Mouse (Mus musculus): Measurements from ENCODE around the gene Ly6g6d. TPM values are rescaled to one million over a fixed set of nuclear protein-coding genes. Genes with fewer than 3 reads are reported as not detected.

Ly6g6d gene
- polyA plus RNA-seq, 1 experiment = 1.8 TPM

DNA sequence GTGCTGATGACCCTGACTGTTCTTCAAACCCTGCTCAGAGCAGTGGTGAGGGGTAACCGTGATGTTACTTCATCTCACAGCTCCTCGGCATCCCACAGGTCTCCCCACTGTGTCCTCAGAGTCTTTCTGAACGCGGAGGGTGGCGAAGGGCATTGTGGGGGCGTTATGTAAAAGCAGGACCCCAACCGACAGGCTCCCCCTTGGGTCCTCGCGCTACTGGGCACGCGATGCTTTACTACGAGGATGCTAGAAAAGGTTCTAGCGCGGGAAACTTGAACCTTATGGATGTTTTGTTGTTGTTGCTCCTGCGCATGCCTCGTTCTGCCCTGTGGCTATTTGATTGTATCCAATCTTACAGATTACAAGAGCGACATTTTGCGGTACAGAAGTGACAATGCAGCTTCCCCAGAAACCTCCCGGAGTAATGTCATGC lies 44.0 kb upstream of the Ly6g6d start, which contains the start of gene Csnk2b:
Csnk2b (minus strand) TSS at position 183 of the 433 bp plus-strand sequence.
- peaks cover 19% of the 10 kb centered on the region for H3K36me3 ChIP-seq (ENCODE audit: control insufficient read depth, insufficient read depth, low read length)
- no peak for TF ChIP-seq POLR2A (IDR thresholded peaks at IDR 0.05; ENCODE audit: low read depth, low read length)
- TF ChIP-seq CTCF (IDR thresholded peaks at IDR 0.05; ENCODE audit: extremely low read depth, insufficient read depth, insufficient read length, insufficient replicate concordance) = no peak
- H3K4me1 ChIP-seq (ENCODE audit: control insufficient read depth, insufficient read depth, insufficient read length) = peaks cover 9% of the 10 kb centered on the region
- no peak for DNase-seq (ENCODE audit: low read depth in 1 of 2, low spot score in 2 of 2)
- H3K27me3 ChIP-seq (ENCODE audit: control insufficient read depth, insufficient read depth, low read length) = no peaks in the 10 kb centered on the region
- H3K4me3 ChIP-seq (ENCODE audit: extremely low read depth, insufficient read depth, insufficient read length) = peak within 1 kb of the TSS; percentile 99
- WGBS = 1% methylated on average over 19 of the region's 19 CpGs
- H3K27ac ChIP-seq (ENCODE audit: insufficient read depth, low read length) = peak within 1 kb of the TSS; percentile 79

GRCm38 (mm10) chr17:35121143-35121799 lies 43.4 kb upstream of the Ly6g6d start, which contains the start of gene Gpank1:
Gene Gpank1, plus strand, starts transcription at chr17:35121455.
- peak; percentile 96 to 97 for DNase-seq (ENCODE audit: low read depth in 1 of 2, low spot score in 2 of 2)
- Histone ChIP-seq H3K36me3 (ENCODE audit: control insufficient read depth, insufficient read depth, low read length) (peaks cover 21% of the 10 kb centered on the region), H3K4me3 (ENCODE audit: extremely low read depth, insufficient read depth, insufficient read length) (peak within 1 kb of the TSS; percentile 99), H3K4me1 (ENCODE audit: control insufficient read depth, insufficient read depth, insufficient read length) (peaks cover 8% of the 10 kb centered on the region), H3K27ac (ENCODE audit: insufficient read depth, low read length) (peak within 1 kb of the TSS; percentile 79), H3K27me3 (ENCODE audit: control insufficient read depth, insufficient read depth, low read length) (no peaks in the 10 kb centered on the region)
- TF ChIP-seq CTCF (IDR thresholded peaks at IDR 0.05; ENCODE audit: extremely low read depth, insufficient read depth, insufficient read length, insufficient replicate concordance) (no peak), POLR2A (IDR thresholded peaks at IDR 0.05; ENCODE audit: low read depth, low read length) (peak; percentile 34; the same call in 1 of the 2 replicates)
- under 1% methylated on average over 49 of the region's 50 CpGs for WGBS

DNA sequence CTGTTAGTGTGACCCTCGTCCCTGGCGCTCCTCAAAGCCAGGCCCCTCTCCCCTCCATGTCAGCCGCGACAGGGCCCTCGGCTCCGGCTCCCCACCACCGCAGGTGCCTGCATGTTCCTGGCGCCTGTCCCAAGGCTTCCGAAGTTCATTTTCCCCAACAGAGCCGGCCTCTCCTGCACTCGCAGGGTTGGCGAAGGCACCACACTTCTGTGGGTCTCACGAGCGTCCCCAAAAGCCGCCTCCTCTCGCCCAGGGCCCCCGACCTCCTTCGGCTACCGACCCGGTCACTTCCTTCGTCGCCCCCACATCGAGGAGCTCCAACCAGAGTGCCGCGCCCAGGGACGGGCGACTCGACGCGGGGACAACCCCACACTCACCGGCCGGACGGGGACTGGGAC lies 42.9 kb upstream of the Ly6g6d start:
- no peak for DNase-seq (ENCODE audit: low read depth in 1 of 2, low spot score in 2 of 2)
- Histone ChIP-seq H3K27me3 (ENCODE audit: control insufficient read depth, insufficient read depth, low read length) (no peaks in the 10 kb centered on the region), H3K4me1 (ENCODE audit: control insufficient read depth, insufficient read depth, insufficient read length) (peaks cover 8% of the 10 kb centered on the region), H3K4me3 (ENCODE audit: extremely low read depth, insufficient read depth, insufficient read length) (peak overlapping the region; percentile 99), H3K36me3 (ENCODE audit: control insufficient read depth, insufficient read depth, low read length) (peaks cover 23% of the 10 kb centered on the region), H3K27ac (ENCODE audit: insufficient read depth, low read length) (peak overlapping the region; percentile 76)
- WGBS = under 1% methylated on average over 33 of the region's 33 CpGs
- no peak for TF ChIP-seq POLR2A (IDR thresholded peaks at IDR 0.05; ENCODE audit: low read depth, low read length)
- no peak for TF ChIP-seq CTCF (IDR thresholded peaks at IDR 0.05; ENCODE audit: extremely low read depth, insufficient read depth, insufficient read length, insufficient replicate concordance)

- peak in 1 of 2 experiments; percentile 46 for DNase-seq (ENCODE audit: low read depth in 1 of 2, low spot score in 2 of 2)
- WGBS = 76% methylated on average over 8 of the region's 8 CpGs
- Histone ChIP-seq H3K36me3 (ENCODE audit: control insufficient read depth, insufficient read depth, low read length) (peaks cover 18% of the 10 kb centered on the region), H3K4me3 (ENCODE audit: extremely low read depth, insufficient read depth, insufficient read length) (no peak within 1 kb of the TSS), H3K27ac (ENCODE audit: insufficient read depth, low read length) (no peak within 1 kb of the TSS), H3K4me1 (ENCODE audit: control insufficient read depth, insufficient read depth, insufficient read length) (peaks cover 2% of the 10 kb centered on the region; the same call in 1 of the 2 replicates), H3K27me3 (ENCODE audit: control insufficient read depth, insufficient read depth, low read length) (no peaks in the 10 kb centered on the region)
- peak; percentile 43; the same call in 1 of the 2 replicates for TF ChIP-seq CTCF (IDR thresholded peaks at IDR 0.05; ENCODE audit: extremely low read depth, insufficient read depth, insufficient read length, insufficient replicate concordance)
- no peak for TF ChIP-seq POLR2A (IDR thresholded peaks at IDR 0.05; ENCODE audit: low read depth, low read length)
These were observed 37.5 kb upstream of the Ly6g6d start, which contains the start of gene Ly6g5b for GRCm38 (mm10) chr17:35115046-35116019. Gene Ly6g5b, minus strand, starts transcription at chr17:35115428.

DNA sequence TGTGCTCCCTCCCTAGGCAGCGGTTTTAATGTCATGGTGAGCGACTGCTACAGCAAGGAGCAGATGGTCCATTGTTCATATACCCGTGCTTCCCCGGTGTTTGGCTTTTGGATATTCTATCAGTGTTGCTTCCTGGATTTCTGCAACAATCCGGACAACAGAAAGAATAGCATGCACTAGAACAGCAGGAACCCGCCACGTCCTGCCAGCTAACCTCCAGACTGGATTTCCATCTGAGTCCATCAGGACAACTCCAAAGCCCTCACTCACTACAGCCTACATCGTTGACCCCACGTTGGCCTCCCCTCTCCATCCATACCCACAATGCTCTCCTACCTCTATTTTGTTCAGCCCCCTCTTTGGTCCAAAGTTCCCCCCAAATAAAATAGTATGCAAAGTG lies 33.9 kb upstream of the Ly6g6d start:
- TF ChIP-seq CTCF (IDR thresholded peaks at IDR 0.05; ENCODE audit: extremely low read depth, insufficient read depth, insufficient read length, insufficient replicate concordance) = no peak
- no peak for TF ChIP-seq POLR2A (IDR thresholded peaks at IDR 0.05; ENCODE audit: low read depth, low read length)
- Histone ChIP-seq H3K27ac (ENCODE audit: insufficient read depth, low read length) (no peak overlapping the region), H3K4me1 (ENCODE audit: control insufficient read depth, insufficient read depth, insufficient read length) (no peaks in the 10 kb centered on the region; the same call in 1 of the 2 replicates), H3K36me3 (ENCODE audit: control insufficient read depth, insufficient read depth, low read length) (peaks cover 6% of the 10 kb centered on the region), H3K4me3 (ENCODE audit: extremely low read depth, insufficient read depth, insufficient read length) (no peak overlapping the region), H3K27me3 (ENCODE audit: control insufficient read depth, insufficient read depth, low read length) (no peaks in the 10 kb centered on the region)
- WGBS = 85% methylated on average over 9 of the region's 9 CpGs
- DNase-seq (ENCODE audit: low read depth in 1 of 2, low spot score in 2 of 2) = no peak

DNA sequence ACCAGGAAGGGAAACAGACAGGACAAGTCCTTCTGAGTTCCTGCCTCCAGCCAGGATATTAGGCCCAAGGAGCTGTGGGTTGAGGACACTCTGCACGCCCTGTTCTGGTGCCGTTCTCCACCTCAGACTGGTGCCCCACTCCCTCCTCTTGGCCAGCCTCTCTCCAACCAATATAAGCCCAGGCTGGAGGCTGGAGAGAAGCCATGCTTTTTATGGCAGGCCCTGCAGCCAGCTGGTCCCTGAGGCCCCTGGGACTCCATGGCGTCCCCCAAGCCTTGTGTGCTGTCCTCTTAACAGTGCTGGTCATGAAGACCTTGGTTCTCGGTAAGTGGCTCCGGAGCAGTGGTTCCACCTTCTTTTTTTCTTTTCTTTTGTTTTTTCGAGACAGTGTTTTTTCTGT lies 30.2 kb upstream of the Ly6g6d start, which contains the start of gene Ly6g5c:
Ly6g5c (plus strand) TSS at position 183 of the 400 bp plus-strand sequence.
- H3K4me1 ChIP-seq (ENCODE audit: control insufficient read depth, insufficient read depth, insufficient read length) = no peaks in the 10 kb centered on the region
- no peak within 1 kb of the TSS for H3K27ac ChIP-seq (ENCODE audit: insufficient read depth, low read length)
- no peak for DNase-seq (ENCODE audit: low read depth in 1 of 2, low spot score in 2 of 2)
- H3K36me3 ChIP-seq (ENCODE audit: control insufficient read depth, insufficient read depth, low read length) = no peaks in the 10 kb centered on the region; the same call in 1 of the 2 replicates
- no peaks in the 10 kb centered on the region for H3K27me3 ChIP-seq (ENCODE audit: control insufficient read depth, insufficient read depth, low read length)
- no peak within 1 kb of the TSS for H3K4me3 ChIP-seq (ENCODE audit: extremely low read depth, insufficient read depth, insufficient read length)
- TF ChIP-seq POLR2A (IDR thresholded peaks at IDR 0.05; ENCODE audit: low read depth, low read length) (no peak), CTCF (IDR thresholded peaks at IDR 0.05; ENCODE audit: extremely low read depth, insufficient read depth, insufficient read length, insufficient replicate concordance) (no peak)
- WGBS = 88% methylated on average over 6 of the region's 6 CpGs

Measured in spleen, adult 2 months (tissue).